Mouse (Mus musculus) limb, embryonic 14.5 days (tissue): ENCODE results near the gene Miox. TPM values are rescaled to one million over a fixed set of nuclear protein-coding genes. Genes with fewer than 3 reads are reported as not detected.

Experiments used
- ATAC-seq: fragments of 200-750 bp; cut with Nextera tagmentation; 2 replicates; pipeline ENCODE4 v1.8.0; 2017; ENCODE audit warnings: low read depth, moderate number of reproducible peaks, moderate TSS enrichment; ENCODE audit not compliant: low FRiP score
- DNase-seq: peaks from one replicate; pipeline ENCODE4 v3.0.0-alpha.2; 2015; ENCODE audit warnings: low spot score
- H3K27ac ChIP-seq: fragments of 300-500 bp; sonication (generic); replicated peaks from 2 replicates; pipeline ENCODE4 v1.5.1; 2014; ENCODE audit warnings: low read depth, mild to moderate bottlenecking, low read length, moderate library complexity, mixed read lengths
- H3K27me3 ChIP-seq: fragments of 300-500 bp; sonication (generic); 2 replicates; pipeline ENCODE4 v1.6.1; 2014; ENCODE audit warnings: low read length, mixed read lengths; ENCODE audit not compliant: control insufficient read depth, insufficient read depth
- H3K36me3 ChIP-seq: fragments of 300-500 bp; sonication (generic); 2 replicates; pipeline ENCODE4 v1.6.1; 2014; ENCODE audit warnings: mild to moderate bottlenecking, low read length, moderate library complexity, mixed read lengths; ENCODE audit not compliant: control insufficient read depth, insufficient read depth
- H3K4me1 ChIP-seq: fragments of 300-500 bp; sonication (generic); 2 replicates; pipeline ENCODE4 v1.6.1; 2014; ENCODE audit warnings: antibody characterized with exemption, low read length, mixed read lengths; ENCODE audit not compliant: control insufficient read depth, insufficient read depth
- H3K4me2 ChIP-seq: fragments of 300-500 bp; sonication (generic); replicated peaks from 2 replicates; pipeline ENCODE4 v1.6.1; 2014; ENCODE audit warnings: low read depth, mild to moderate bottlenecking, low read length, moderate library complexity; ENCODE audit not compliant: severe bottlenecking
- H3K4me3 ChIP-seq: fragments of 300-500 bp; sonication (generic); replicated peaks from 2 replicates; pipeline ENCODE4 v1.5.1; 2014; ENCODE audit warnings: low read length
- H3K9ac ChIP-seq: fragments of 300-500 bp; sonication (generic); 2 replicates; pipeline ENCODE4 v1.6.1; 2014; ENCODE audit warnings: mild to moderate bottlenecking, low read depth, low read length, moderate library complexity; ENCODE audit not compliant: severe bottlenecking
- H3K9me3 ChIP-seq: fragments of 300-500 bp; sonication (generic); 2 replicates; pipeline ENCODE4 v1.6.1; 2016; ENCODE audit warnings: low read length; ENCODE audit not compliant: control insufficient read depth
- POLR2A ChIP-seq: fragments of 200-500 bp; IDR thresholded peaks from 2 replicates; pipeline ENCODE4 v1.8.0; 2012; ENCODE audit warnings: inconsistent platforms, mild to moderate bottlenecking, moderate library complexity, borderline replicate concordance; ENCODE audit not compliant: insufficient read depth, insufficient read length; ENCODE audit errors: extremely low read depth
- WGBS: fragments of 180-500 bp; shearing (Covaris S2); extraction: QIAGEN DNeasy Blood & Tissue Kit; methylation state at CpG from one replicate; pipeline ENCODE4 v1.1.7; 2014; 5-methylcytosine and 5-hydroxymethylcytosine counted together
- polyA plus RNA-seq, 2 experiments: library from polyadenylated mRNA; depleted of rRNA in 1 of 2; stranded (reverse) in 1 of 2; unstranded in 1 of 2; fragments of >200 nt; fragmentation: Nextera tagmentation in 1 of 2; extraction: Ambion mirVana in 1 of 2; gene quantifications; 2 replicates each; pipeline versions ENCODE4 v1.2.1 to v1.2.3; 2012 to 2014

Gene Miox
- polyA plus RNA-seq, 2 experiments, result not detected

DNA sequence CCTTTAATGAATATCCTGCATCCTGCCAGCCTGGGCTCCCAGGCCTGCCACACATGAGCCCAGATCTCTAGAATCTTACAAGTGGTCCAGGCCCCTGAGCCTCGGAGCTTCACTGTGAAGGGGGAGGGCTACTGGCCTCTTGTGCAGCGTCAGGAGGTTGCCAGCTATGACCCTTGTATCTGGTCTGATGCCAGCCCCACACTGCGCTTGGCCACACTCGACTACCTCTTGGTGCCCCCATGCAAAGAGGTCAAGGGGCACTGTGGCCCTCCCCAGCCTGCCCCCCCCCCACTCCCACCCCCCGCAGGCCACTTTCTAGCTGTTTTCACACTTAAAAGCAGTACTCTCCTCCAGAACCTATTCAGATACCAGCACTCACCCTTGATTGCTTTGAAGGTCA, 7.8 kb upstream of the Miox start:
- 50% methylated on average over 5 of the region's 5 CpGs for WGBS
- no peak for TF ChIP-seq POLR2A
- Histone ChIP-seq H3K9me3 (no peaks in the 10 kb centered on the region), H3K9ac (no peak overlapping the region), H3K4me2 (no peak overlapping the region), H3K36me3 (no peaks in the 10 kb centered on the region), H3K4me3 (no peak overlapping the region), H3K4me1 (peaks cover 7% of the 10 kb centered on the region; the same call in 1 of the 2 replicates), H3K27ac (no peak overlapping the region), H3K27me3 (no peaks in the 10 kb centered on the region)
- no peak for DNase-seq
- ATAC-seq, result no peak

- Histone ChIP-seq H3K9ac (no peak overlapping the region), H3K9me3 (no peaks in the 10 kb centered on the region), H3K27me3 (no peaks in the 10 kb centered on the region), H3K36me3 (no peaks in the 10 kb centered on the region), H3K27ac (no peak overlapping the region), H3K4me2 (no peak overlapping the region), H3K4me1 (no peaks in the 10 kb centered on the region), H3K4me3 (no peak overlapping the region)
- DNase-seq (no peak), ATAC-seq (no peak)
- 80% methylated on average over 17 of the region's 17 CpGs for WGBS
- no peak for TF ChIP-seq POLR2A
Observed at GRCm38 (mm10) chr15:89334774-89335537, 758 bp downstream of the Miox start.

DNA sequence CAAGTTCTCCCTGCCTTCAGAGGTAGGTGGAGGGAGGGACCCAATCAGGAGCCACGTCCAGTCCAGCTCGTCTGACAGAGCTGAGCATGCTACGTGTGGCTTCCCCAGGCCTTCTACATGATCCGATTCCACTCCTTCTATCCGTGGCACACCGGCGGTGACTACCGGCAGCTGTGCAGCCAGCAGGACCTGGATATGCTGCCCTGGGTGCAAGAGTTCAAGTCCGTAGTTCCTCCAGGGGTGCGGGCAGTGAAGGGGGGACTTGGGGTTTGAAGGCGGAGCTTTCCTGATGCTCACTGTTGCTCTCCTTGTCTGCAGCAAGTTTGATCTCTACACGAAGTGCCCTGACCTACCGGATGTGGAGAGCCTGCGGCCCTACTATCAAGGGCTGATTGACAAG, 2.2 kb downstream of the Miox start:
- no peaks in the 10 kb centered on the region for H3K36me3 ChIP-seq
- ATAC-seq (no peak), DNase-seq (no peak)
- H3K4me2 ChIP-seq, result no peak overlapping the region
- H3K4me3 ChIP-seq, result no peak overlapping the region
- WGBS, result 82% methylated on average over 14 of the region's 14 CpGs
- no peaks in the 10 kb centered on the region for H3K9me3 ChIP-seq
- no peak overlapping the region for H3K27ac ChIP-seq
- no peak for TF ChIP-seq POLR2A
- H3K9ac ChIP-seq, result no peak overlapping the region
- no peaks in the 10 kb centered on the region for H3K27me3 ChIP-seq
- no peaks in the 10 kb centered on the region for H3K4me1 ChIP-seq

DNA sequence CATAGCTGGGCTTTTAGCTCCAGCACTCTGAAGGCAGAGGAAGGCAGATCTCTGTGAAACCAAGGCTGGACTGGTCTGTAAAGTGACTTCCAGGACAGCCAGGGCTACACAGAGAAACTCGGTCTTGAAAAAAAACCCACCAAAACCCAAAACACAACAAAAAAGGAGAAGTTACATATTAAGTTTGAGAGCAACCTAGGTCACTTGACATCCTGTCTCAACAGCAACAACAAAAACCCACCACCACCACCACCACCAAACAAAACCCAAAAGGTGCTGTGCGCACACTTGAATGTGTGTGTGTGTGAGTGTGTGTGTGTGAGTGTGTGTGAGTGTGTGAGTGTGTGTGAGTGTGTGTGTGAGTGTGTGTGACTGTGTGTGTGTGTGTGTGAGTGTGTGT, 5.5 kb downstream of the Miox start:
- WGBS, result 91% methylated on average over 2 of the region's 2 CpGs
- no peak overlapping the region for H3K4me2 ChIP-seq
- H3K36me3 ChIP-seq, result no peaks in the 10 kb centered on the region
- H3K4me1 ChIP-seq, result no peaks in the 10 kb centered on the region
- no peak overlapping the region for H3K4me3 ChIP-seq
- no peaks in the 10 kb centered on the region for H3K27me3 ChIP-seq
- no peak for TF ChIP-seq POLR2A
- H3K9ac ChIP-seq, result no peak overlapping the region
- no peak overlapping the region for H3K27ac ChIP-seq
- no peak for ATAC-seq
- DNase-seq, result no peak
- H3K9me3 ChIP-seq, result no peaks in the 10 kb centered on the region

GRCm38 (mm10) chr15:89340136-89340535, 5.9 kb downstream of the Miox start:
- Histone ChIP-seq H3K4me3 (no peak overlapping the region), H3K27me3 (no peaks in the 10 kb centered on the region), H3K4me2 (no peak overlapping the region), H3K4me1 (no peaks in the 10 kb centered on the region), H3K36me3 (no peaks in the 10 kb centered on the region), H3K9ac (no peak overlapping the region), H3K27ac (no peak overlapping the region), H3K9me3 (no peaks in the 10 kb centered on the region)
- no peak for TF ChIP-seq POLR2A
- 72% methylated on average over 3 of the region's 3 CpGs for WGBS
- DNase-seq, result no peak
- no peak for ATAC-seq
